Mouse (Mus musculus) right cerebral cortex, adult 2 months (tissue): ENCODE measurements around the gene Col6a1.

Source experiments
- DNase-seq, 2 experiments: peaks; one replicate each; pipeline ENCODE4 v3.0.0; 2021 to 2022; ENCODE audit warnings: low spot score in 2 of 2

Col6a1 gene

DNA sequence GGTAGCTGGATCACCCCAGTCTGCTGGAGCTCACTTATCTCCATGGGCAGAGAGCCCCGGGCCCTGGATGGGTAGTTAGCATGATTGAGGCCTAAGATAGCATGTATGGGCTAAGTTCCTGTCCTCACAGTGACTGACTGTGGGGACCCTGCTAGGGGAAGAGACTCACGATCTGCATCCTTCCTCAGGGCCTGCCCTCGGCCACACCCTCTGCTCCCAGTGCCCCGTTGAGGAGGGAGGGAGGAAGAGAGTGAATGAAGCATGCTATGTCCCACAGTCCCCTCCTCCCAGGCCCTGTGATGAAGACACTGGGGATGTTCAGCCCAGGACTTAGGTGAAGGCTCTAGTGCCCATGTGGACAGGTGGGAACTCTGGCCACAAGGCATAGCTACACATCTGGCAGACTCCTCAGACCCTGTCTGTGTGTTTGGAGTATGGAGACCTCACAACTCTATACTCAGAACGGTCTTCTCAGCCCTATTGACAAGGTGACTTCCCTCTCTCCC, 1.7 kb downstream of the Col6a1 start:
- DNase-seq = no peak

DNA sequence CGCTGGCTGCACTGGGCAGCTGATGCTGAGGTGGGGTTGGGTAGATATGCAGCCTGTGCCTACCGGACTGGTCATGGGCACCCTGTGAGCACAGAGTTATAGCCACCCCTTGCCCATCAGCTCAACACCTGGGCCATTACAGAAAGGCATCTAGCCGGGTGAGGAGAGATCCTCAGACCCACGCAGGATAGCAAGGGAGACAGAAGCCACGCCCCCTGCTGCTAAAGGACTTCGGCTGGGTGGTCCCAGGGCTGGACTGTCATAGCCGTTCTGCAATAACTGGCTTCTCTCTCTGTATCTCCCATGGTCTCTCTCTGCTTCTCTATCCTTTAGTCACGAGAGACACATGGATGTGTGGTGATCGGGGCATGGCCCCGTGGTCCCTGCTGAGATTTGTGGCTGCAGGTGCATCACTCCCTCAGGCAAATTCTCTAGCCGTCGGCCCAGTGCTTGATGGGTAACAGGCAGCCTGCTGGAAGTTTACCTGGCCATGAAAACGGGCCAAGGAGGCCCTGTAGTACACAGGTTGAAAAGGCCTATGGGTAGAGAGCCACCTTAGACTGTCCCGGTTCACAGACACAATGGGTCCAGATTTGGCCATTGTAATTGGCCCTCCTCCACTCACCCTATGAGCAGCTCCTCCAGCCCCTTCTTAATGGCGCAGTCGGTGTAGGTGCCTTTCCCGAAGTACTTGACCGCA, 3.1 kb downstream of the Col6a1 start:
- DNase-seq = no peak

DNA sequence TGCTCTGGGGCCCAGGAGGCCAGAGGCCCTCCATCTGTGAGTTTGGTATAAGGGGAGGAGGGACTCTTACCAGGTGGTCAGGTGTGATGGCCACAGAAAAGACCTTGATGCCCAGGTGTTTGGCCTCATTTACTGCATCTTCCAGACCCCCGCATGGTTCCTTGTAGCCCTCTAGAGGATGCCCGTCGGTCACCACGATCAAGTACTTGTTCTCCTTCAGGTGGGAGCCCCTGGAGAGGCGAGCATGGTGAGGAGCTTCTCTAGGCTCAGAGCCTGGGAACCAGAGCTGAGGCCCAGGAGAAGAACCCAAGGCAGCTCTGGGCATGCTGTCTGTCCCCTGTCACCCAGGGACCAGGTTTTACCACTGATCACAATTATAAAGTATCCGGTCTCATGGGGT, 4.2 kb downstream of the Col6a1 start:
- DNase-seq = no peak

DNA sequence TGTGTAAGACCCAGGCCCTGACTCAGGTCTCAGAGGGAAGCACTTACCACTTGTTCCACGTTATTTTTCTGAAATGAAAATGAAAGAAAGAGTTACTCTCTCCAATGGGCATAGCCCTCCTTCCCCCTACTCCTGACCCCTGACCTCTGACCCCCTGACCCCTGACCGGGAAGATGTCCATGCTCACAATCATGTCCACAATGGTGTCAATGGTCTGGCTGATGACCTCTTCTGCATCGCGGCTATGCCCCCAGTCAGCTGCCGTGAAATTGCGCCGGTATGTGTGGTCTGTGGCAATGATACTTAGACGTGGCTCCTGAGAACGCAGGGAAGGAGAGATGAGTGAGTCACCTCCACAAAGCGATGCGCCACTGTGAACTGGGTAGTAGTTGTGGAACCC, 4.8 kb downstream of the Col6a1 start:
- no peak for DNase-seq

DNA sequence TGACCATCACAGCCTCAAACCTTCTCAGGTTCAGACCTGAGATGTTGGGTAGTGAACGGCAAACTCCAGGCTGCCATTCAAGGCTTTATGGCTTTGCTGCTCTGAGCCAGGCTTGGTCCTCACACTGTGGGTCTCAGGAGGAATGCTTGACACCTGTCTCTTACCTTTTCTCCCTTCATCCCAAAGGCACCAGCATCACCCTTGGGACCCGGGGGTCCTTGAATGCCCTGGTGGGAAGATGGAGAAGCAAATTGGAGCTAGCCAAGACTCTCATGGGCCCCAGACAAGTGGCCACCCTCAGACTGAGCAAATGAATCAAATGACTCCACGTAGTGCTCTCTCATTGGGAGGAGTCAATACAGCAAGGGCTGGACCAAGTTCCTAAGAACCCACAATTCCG, 8.3 kb downstream of the Col6a1 start:
- no peak for DNase-seq

DNA sequence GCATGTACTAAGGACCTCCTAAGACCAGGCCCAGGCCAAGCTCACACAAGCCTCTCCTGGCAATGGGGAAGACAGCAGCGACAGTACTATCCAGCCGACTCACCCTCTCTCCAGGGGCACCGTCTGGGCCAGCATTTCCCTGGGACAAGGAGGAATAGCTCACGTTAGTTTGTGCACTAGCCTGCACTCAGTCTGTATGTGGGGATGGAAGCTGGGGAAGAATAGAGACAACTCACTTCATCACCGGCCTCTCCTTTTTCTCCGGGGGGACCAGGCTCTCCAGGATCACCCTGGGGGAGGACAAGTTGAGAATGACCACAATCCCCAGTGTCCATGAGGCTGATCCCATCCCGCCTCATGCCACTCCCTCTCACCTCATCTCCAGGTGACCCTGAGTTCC, 8.9 kb downstream of the Col6a1 start:
- DNase-seq = no peak

DNA sequence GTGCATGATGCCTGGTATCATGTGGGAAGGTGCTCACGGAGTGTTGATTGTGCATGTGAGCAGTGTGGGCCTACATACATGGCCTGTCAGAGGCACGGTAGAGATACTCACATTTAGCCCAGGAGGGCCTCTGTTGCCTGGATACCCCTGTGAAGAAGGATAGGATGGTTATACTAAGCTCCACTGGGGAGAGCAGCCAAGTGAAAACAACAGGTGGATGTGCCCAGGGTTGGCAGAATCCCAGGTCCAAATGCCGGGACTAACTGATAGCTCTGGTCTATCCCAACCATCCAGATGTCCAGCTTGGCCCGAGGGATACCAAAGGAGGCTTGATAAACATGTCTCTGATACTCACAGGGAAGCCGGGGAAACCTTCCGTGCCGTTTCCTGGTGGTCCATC, 11.7 kb downstream of the Col6a1 start:
- DNase-seq = no peak

DNA sequence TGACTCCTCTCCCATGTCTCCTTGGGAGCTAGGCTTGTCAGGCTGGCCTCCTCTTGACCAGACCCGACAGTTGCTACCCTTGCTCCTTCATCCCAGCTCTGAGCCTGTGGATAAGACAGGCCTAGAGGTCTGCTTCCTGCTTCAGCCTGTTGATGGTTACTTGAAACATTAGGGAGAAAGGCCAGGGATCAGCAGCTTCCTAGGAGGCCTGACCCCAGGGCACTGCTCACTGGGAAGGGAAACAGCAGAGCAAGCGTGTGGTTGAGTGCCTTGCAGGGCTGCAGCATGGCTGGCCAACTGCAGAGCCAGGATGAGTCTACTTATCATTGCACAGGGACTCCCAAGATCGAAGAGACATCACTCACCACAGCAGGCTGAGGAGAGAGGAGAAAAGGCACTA, 13.5 kb downstream of the Col6a1 start:
- DNase-seq = no peak

DNA sequence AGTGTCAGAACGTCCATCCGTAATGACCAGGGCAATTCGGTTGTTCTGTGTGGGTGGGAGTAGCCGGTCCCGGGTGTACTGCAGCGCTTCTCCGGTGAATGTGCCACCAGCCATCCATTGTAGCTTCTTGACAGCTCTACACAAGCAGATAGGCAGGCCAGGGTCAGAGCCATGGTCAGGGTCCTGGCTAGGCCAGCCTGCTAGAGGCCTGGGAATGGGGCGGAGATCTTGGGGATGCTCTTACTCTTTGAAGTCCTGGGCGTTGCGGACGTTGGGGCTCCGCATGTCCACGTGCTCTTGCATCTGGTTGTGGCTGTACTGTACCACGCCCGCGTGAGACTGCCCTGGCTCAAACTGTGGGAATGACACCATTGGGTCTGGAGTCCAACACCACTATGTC, 14.6 kb downstream of the Col6a1 start:
- no peak for DNase-seq

DNA sequence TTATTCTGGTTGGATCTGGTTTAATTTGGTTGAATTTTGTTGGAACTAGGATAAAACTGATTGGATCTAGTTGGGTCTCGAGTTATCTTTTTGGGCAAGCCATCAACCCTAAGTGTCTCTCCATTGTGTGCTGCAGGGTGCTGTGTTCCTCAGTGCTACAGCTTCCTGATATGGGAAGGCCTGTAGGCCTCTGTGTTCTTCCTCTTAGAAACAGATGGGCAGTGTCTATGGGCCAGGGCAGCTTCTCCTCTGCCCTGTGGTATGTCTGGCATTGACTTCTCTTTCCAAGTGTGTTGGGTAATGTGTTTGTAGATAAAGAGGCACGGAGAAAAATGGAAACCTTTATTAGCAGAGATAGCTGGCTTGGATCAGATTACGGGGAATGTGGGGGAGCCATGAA, 17.5 kb downstream of the Col6a1 start:
- DNase-seq = no peak

DNA sequence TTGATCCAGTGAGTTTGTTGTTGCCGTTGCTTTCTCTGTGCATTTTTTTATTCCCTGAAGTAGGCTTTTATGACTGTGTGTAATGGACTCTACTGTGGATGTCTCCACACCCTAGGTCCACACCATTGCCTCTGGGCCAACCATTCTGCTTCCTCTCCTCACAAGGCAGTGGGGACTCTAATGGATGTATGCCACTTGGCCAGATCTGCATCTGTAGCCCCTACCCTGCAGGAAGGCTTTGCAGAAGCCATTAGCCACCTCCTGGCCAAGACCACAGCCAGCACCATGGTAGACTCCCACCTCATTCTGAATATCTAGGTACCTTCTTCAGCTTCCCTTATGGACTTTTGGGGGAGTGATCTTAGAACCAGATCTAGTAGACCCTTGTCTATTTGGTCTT, 18.4 kb downstream of the Col6a1 start:
- DNase-seq = no peak

DNA sequence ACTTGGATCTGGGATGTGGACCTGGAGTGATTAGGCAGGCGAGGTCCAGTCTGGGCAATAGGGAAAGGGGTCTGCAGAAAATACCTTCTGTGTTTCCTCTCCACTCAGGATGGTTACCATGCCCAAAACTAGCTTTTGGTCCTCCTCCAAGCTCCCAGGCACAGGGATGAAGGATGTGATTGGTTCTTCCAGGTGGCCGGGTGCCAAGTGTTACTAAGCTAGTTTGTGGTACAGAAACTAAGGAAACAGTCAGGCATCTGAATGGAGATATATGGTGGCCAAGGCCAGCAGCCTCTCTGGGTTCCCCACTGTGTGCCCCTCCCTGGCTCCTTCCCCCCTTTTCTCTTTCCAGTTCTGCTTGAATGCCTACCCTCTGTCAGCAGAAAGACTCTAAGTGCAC, 19.0 kb downstream of the Col6a1 start:
- DNase-seq = no peak

DNA sequence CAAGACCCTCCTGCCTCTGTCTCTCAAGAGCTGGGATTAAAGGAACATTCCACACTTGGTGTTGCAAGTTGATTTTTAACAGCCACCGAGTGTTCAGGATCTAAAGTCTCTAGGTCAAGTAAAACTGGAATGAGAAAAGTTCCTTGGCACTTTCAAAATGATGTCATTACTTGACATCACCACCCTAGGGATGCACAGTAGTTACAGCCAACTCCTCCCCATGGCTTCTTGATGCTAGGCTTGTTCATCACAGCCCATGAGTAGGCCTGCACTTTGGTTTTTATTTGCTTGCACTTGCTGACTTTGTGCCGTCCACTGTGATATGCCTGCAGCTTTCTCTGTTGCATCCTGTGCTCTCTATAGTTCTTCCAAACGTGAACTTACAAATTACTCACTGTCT, 21.6 kb downstream of the Col6a1 start:
- DNase-seq = no peak

DNA sequence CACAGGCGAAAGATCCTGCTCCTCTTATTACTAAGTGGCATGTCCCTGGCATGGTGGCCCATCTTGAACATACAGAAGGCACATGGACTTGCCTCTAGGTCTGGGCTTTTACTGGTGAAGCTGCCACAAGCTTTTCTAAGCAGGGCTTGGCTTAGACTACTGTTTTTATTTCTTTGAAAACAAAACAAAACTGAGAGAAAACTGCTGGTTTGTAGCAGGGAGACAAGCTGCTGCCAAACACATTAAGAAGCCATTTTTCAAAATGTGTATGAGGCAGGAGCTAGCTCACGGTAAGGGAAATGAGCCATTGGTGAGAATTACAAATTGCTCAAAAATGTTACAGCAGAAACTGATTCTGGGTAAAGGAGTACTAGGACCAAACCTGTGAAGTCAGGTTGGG, 24.5 kb downstream of the Col6a1 start:
- no peak for DNase-seq

DNA sequence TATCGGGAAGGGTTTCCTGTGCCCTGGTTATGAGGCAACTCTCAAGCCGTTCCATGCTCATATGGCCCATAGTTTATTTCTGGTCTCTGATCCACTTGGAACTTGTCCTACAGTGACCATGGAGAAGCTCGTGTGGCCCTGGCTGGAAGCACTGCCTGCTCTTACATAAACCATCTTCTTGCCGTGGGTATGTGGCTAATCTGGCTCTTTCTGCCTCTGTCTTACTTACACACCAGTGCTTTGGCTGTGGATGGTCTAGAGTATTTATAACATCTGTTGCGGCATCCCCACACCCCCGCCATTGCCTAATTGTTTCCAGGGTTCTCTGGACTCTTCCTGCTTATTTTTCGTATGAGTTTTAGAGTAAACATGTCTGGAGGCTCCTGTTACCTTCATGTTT, 26.2 kb downstream of the Col6a1 start:
- no peak for DNase-seq

DNA sequence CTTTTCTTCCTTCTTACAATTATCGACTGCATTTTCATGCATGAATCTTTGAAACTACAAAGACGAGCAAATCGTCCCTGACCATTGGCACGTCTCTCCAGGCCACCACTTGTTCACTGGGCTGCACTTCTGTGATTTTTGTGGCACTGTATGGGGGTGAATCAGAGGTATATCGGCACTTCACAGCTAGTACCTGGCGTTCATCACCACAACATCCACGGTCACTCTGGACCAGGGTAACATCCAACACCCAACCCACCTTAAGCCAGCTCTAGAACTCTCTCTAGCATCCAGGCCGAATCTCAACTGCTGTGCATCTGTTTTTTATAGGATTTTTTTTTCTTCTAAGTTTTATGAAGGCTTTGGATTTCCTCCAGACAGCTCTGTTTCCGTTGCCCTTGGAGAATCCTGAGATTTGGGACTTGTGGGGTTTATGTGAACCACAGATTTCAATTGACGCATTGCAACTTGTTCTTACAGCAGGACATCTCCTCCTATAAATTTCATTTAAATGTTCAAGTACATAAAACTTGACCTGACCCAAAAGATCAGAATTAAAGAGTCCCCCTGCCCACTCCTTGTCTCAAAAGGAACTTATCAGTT, 30.6 kb downstream of the Col6a1 start:
- no peak for DNase-seq

DNA sequence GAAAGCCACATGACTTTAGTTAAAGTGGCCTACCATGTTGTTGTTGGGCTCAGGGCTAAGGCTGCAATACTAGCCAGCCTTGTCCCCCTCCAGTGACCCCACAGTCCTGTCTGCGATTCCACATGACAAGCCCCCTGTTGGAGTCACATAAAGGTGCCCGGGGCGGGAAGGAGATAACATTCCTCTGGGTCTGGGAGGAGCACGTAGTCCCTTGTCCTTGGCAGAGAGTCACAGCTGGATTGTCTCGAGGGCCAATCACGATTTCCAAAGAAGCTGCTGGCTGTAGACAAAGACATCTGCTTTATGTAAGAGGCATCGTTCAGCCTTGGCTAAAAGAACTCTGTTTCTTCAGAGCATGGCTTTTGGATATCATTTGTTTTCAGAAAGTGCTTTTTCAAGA, 31.2 kb downstream of the Col6a1 start:
- DNase-seq = no peak

DNA sequence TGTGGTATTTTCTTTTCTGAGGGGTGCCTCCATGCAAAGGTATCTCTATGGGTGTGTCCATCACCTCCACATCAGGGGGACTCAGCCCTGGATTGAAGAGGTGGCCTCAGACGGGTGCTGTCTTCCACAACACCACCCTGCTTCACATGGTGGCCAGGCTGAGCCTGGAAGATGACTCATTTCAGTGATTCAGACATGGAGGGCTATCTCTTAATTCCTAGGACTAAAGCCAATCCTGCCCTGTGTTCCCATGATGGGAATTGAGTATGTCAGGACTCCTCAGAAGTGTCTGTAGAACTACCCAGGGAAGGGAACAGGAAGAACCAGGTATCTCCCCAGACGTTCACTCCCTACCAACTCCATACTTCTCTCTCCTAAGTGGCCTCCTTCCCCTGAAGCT, 32.5 kb downstream of the Col6a1 start:
- no peak for DNase-seq

DNA sequence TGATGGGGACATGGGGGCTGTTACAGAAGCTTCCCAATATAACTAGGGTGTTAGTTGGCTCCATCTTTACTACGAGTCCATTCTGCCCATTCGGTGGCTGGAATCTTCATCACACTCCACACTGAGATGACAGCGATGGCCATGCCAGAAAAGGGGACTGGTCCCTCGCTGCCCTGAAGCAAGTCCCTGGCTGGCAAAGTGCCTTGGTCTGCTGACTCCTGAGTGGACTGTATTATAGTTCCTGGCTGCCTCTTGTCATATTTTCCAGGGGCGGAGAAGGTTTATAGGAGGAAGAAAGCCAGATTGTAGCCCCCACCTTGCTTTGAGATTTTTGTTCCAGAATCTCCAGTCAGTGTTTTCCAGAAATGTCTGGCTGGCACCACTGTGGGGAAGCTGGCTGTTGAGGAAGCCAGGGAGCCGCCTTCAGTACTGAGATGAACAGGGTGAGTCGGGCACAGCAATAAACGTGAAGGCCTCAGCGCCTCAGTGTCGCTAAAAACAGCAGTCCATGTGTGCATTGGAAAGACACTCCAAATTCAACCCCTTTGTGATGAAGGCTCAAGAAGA, 40.4 kb downstream of the Col6a1 start:
- no peak for DNase-seq

DNA sequence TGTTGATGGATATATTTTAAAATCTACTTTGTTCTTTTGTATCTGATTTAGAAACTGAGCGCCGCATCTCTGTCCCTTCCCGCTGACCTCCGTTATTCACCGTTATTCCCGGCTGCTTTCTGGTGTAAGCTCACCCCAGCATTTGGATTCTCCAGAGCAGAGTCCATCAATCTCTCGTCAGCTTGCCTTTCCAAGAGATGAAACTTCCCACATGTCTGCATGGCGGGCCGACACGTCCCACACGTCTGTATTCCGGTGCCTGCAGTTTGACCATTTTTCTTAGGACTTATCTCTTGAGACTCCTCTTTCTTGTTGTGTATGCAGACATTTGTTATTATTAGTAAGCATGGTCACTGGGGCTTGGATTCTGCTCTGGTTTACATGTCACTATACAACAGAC, 42.0 kb downstream of the Col6a1 start:
- DNase-seq = no peak

DNA sequence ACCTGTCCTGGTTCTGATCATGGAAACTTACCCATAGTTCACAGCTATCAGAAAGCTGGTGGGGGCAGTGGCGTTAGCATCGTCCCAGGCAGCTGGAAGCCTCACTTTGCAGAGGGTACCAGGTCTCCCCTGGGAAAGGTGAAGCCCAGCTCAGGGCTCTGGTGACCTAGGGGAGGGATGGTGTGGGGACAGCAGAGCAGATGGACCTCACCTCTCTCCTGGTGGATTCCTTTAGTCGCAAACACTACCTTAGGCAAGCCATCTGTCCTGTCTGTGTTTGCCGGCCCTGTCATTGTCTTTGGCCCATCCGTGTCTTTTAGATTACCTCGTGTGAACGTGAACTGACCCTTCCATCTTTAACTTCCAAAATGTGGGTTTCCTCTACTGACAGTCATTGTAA, 42.5 kb downstream of the Col6a1 start:
- DNase-seq = no peak

DNA sequence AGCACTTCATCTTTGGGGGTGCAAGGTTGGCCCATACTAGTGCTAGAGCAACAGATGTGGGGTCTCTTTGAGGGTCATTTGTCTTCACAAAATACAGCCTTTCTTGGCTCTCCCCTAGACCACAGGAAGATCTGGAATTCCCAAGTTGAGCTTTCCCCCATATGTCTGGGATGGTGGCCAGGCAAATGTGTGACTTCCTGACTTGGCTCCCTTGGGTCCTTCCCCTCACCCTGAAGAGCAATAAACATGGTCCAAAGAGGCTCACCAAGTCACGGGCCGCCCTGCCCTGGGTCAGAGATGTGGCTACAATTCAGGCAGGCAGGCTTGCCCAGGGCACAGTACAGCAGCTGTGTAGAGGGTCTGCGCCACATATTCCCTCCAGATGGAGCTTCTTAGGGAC, 44.1 kb downstream of the Col6a1 start:
- no peak for DNase-seq
